ENCODE assay signal across 18 mouse cellular contexts in genomic region chr10:4036476-4036875, GRCm38 (mm10).
"Had no signal": no experiment of that assay in that cellular context is flagged by ENCODE, and none has a peak within 500 bp of the region (broad histone marks: within the 10 kb centered on the region; RNA-seq: fewer than 3 reads in every experiment).

No protein-coding gene starts in this region.

- H3K27ac ChIP-seq: forebrain, embryonic 15.5 days; heart, embryonic 13.5 days; heart, embryonic 15.5 days; hindbrain, embryonic 14.5 days; hindbrain, postnatal 0 days; kidney, postnatal 0 days; limb, embryonic 13.5 days; liver, embryonic 12.5 days; liver, embryonic 14.5 days had no signal

- H3K4me3 ChIP-seq: forebrain, embryonic 15.5 days; heart, embryonic 13.5 days; heart, embryonic 15.5 days; kidney, embryonic 15.5 days; limb, embryonic 13.5 days; limb, embryonic 15.5 days; liver, embryonic 12.5 days had no signal

- ATAC-seq: forebrain, embryonic 15.5 days; forebrain, postnatal 0 days; hindbrain, postnatal 0 days; liver, embryonic 12.5 days had no signal

- H3K9me3 ChIP-seq: forebrain, embryonic 15.5 days; heart, embryonic 13.5 days; heart, embryonic 15.5 days; kidney, embryonic 15.5 days; limb, embryonic 13.5 days; limb, embryonic 15.5 days; liver, embryonic 12.5 days had no signal

- H3K9ac ChIP-seq: forebrain, embryonic 15.5 days; forebrain, postnatal 0 days; heart, embryonic 13.5 days; heart, embryonic 15.5 days; hindbrain, embryonic 14.5 days; kidney, embryonic 15.5 days; limb, embryonic 13.5 days; limb, embryonic 15.5 days; liver, embryonic 12.5 days; liver, embryonic 14.5 days had no signal

- DNase-seq: gastrocnemius, postnatal 14 days; gastrocnemius, postnatal 36 days; heart, postnatal 36 days; kidney, adult 11 months; layer of hippocampus, postnatal 36 days; left cerebral cortex, postnatal 4 days had no signal

- H3K4me2 ChIP-seq: forebrain, embryonic 15.5 days; heart, embryonic 13.5 days; heart, embryonic 15.5 days; hindbrain, embryonic 14.5 days; kidney, embryonic 15.5 days; limb, embryonic 13.5 days; limb, embryonic 15.5 days; liver, embryonic 12.5 days had no signal

- H3K27me3 ChIP-seq: forebrain, embryonic 15.5 days; heart, embryonic 13.5 days; heart, embryonic 15.5 days; kidney, embryonic 15.5 days; limb, embryonic 13.5 days; limb, embryonic 15.5 days; liver, embryonic 12.5 days had no signal

- H3K36me3 ChIP-seq: forebrain, embryonic 15.5 days; heart, embryonic 15.5 days; limb, embryonic 13.5 days; limb, embryonic 15.5 days had no signal

- H3K4me1 ChIP-seq: forebrain, embryonic 15.5 days; heart, embryonic 13.5 days; heart, embryonic 15.5 days; liver, embryonic 12.5 days had no signal
